Mouse (Mus musculus): ENCODE results near the gene Adamts4. TPM values are rescaled to one million over a fixed set of nuclear protein-coding genes. Genes with fewer than 3 reads are reported as not detected.

Gene Adamts4
- polyA plus RNA-seq, 1 experiment from 2014 or later, result 4.6 TPM

DNA sequence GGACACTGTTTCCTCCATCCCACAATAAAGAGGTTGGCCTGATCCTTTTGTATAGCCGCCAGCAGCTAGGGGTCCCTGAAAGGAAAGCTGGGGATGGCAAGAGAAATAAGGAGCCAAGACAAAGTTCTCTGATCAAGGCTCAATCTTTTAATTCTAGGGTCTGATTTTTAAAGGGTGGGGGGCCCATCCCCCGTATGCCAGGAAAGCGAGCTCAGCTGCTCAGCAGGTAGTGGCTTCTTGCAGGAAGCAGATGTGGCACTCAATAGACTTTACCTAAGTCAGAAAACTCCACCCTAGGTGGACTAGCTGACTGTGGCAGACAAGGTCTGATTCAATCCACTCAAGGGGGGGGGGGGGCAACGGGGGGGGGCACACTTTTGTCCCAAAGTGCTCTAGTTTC, 23.4 kb upstream of the Adamts4 start:
- Histone ChIP-seq H3K4me2 (replicated peaks; ENCODE audit: low read depth, low read length) (no peak overlapping the region), H3K27me3 (ENCODE audit: control insufficient read depth, insufficient read depth, low read length) (no peaks in the 10 kb centered on the region), H3K36me3 (ENCODE audit: control insufficient read depth, insufficient read depth, low read length) (no peaks in the 10 kb centered on the region), H3K4me1 (replicated peaks; ENCODE audit: control insufficient read depth, insufficient read depth, low read length) (no peaks in the 10 kb centered on the region), H3K27ac (ENCODE audit: low read depth, low read length) (no peak overlapping the region), H3K9me3 (ENCODE audit: control insufficient read depth, low read length) (no peaks in the 10 kb centered on the region), H3K4me3 (ENCODE audit: low read depth, low read length) (no peak overlapping the region), H3K9ac (ENCODE audit: low read depth, low read length) (no peak overlapping the region)
- WGBS, result 64% methylated on average over 3 of the region's 4 CpGs
- ATAC-seq (ENCODE audit: low FRiP score) (no peak), DNase-seq (ENCODE audit: low spot score) (no peak)

DNA sequence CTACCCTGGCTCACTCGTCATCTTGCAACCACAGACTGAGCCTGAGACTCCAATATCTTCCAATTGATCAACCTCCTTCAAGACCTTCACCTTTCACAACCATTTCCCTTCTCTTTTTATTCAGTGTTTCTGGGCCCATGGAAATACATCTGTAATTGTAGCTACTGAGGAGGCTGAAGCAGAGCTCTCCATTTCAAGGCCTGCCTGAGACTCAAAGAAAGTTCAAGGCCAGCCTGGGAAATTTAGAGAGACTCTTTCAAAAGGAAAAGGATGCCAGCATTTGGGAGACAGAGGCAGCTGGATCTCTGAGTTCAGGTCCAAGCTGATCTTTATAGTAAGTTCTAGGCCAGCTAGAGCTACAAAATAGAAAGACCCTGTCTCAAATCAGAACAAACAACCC, 22.3 kb upstream of the Adamts4 start:
- H3K4me2 ChIP-seq (replicated peaks; ENCODE audit: low read depth, low read length), result no peak overlapping the region
- H3K9ac ChIP-seq (ENCODE audit: low read depth, low read length), result no peak overlapping the region
- DNase-seq (ENCODE audit: low spot score) (no peak), ATAC-seq (ENCODE audit: low FRiP score) (no peak)
- H3K4me3 ChIP-seq (ENCODE audit: low read depth, low read length), result no peak overlapping the region
- no peaks in the 10 kb centered on the region for H3K36me3 ChIP-seq (ENCODE audit: control insufficient read depth, insufficient read depth, low read length)
- no peaks in the 10 kb centered on the region for H3K9me3 ChIP-seq (ENCODE audit: control insufficient read depth, low read length)
- WGBS, result 85% methylated on average over 1 of the region's 1 CpGs
- no peaks in the 10 kb centered on the region for H3K27me3 ChIP-seq (ENCODE audit: control insufficient read depth, insufficient read depth, low read length)
- no peaks in the 10 kb centered on the region for H3K4me1 ChIP-seq (replicated peaks; ENCODE audit: control insufficient read depth, insufficient read depth, low read length)
- H3K27ac ChIP-seq (ENCODE audit: low read depth, low read length), result no peak overlapping the region

DNA sequence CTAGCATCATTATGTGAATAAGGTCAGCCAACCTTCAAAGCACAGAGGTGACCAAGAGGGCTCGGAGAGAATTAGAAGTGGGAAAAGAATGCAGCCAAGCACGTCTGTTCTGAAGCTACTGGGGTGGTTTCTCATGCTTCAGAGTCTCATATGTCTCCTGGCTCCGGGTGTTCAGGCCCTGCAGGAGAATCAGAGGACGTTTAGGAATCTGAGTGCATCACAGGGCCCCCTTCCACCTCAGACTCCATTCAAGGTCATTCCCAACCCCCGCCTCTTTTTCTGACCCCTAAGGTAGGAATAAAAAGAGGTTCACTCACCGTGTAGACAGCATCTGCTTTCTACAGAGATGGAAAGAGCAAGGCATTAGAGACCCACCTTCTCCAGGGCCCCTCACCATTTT, 20.5 kb upstream of the Adamts4 start:
- no peaks in the 10 kb centered on the region for H3K9me3 ChIP-seq (ENCODE audit: control insufficient read depth, low read length)
- no peaks in the 10 kb centered on the region for H3K27me3 ChIP-seq (ENCODE audit: control insufficient read depth, insufficient read depth, low read length)
- no peaks in the 10 kb centered on the region; the same call in 1 of the 2 replicates for H3K36me3 ChIP-seq (ENCODE audit: control insufficient read depth, insufficient read depth, low read length)
- H3K9ac ChIP-seq (ENCODE audit: low read depth, low read length), result no peak overlapping the region
- H3K4me2 ChIP-seq (replicated peaks; ENCODE audit: low read depth, low read length), result no peak overlapping the region
- no peak for ATAC-seq (ENCODE audit: low FRiP score)
- no peak overlapping the region for H3K4me3 ChIP-seq (ENCODE audit: low read depth, low read length)
- 57% methylated on average over 6 of the region's 6 CpGs for WGBS
- H3K4me1 ChIP-seq (replicated peaks; ENCODE audit: control insufficient read depth, insufficient read depth, low read length), result no peaks in the 10 kb centered on the region
- no peak overlapping the region for H3K27ac ChIP-seq (ENCODE audit: low read depth, low read length)
- DNase-seq (ENCODE audit: low spot score), result no peak

DNA sequence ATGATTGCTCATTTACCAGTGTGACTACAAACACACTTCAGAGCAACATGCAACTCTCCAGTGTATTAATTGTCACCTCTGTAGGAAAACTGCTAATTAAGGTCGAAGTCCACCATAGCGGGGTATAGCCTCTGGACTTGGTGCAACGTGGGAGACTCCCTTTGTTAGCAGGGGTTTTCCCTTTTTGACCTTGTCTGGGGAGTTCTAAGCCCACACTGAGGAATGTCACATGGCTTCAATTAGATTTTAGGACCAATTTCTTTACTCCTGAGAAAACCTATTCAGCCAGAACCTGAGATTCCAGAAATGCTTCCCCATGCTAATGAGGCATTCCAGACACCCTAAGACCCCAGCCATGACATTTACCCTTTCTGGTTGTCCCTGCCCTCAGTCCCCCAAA, 20.0 kb upstream of the Adamts4 start:
- no peak for ATAC-seq (ENCODE audit: low FRiP score)
- H3K4me2 ChIP-seq (replicated peaks; ENCODE audit: low read depth, low read length), result no peak overlapping the region
- no peak overlapping the region for H3K27ac ChIP-seq (ENCODE audit: low read depth, low read length)
- no peaks in the 10 kb centered on the region for H3K27me3 ChIP-seq (ENCODE audit: control insufficient read depth, insufficient read depth, low read length)
- H3K4me3 ChIP-seq (ENCODE audit: low read depth, low read length), result no peak overlapping the region
- no peak overlapping the region for H3K9ac ChIP-seq (ENCODE audit: low read depth, low read length)
- no peaks in the 10 kb centered on the region for H3K9me3 ChIP-seq (ENCODE audit: control insufficient read depth, low read length)
- no peaks in the 10 kb centered on the region; the same call in 1 of the 2 replicates for H3K36me3 ChIP-seq (ENCODE audit: control insufficient read depth, insufficient read depth, low read length)
- DNase-seq (ENCODE audit: low spot score), result no peak
- H3K4me1 ChIP-seq (replicated peaks; ENCODE audit: control insufficient read depth, insufficient read depth, low read length), result no peaks in the 10 kb centered on the region
- 62% methylated on average over 3 of the region's 3 CpGs for WGBS

DNA sequence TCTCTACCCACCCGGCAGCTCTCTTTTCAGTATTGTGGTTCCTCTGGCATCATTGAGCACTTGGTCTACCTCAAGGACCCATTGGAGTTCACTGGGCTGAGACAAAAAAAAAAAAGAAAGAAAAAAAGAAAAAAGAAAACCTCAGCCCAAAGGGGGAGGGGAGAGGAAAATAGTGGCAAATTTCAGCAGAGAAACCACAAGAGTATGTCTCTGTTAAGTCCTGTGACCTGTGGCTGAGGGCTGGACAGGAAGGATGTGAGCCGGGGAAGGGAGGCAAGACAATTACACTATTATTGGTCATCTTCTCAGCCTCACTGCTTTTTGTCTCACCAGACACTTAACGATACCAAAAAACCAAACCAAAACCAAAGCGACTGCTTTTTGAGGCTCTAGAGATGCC, 18.4 kb upstream of the Adamts4 start:
- ATAC-seq (ENCODE audit: low FRiP score) (no peak), DNase-seq (ENCODE audit: low spot score) (no peak)
- H3K4me1 ChIP-seq (replicated peaks; ENCODE audit: control insufficient read depth, insufficient read depth, low read length), result no peaks in the 10 kb centered on the region
- no peak overlapping the region for H3K4me3 ChIP-seq (ENCODE audit: low read depth, low read length)
- no peak overlapping the region for H3K27ac ChIP-seq (ENCODE audit: low read depth, low read length)
- WGBS, result 80% methylated on average over 4 of the region's 4 CpGs
- no peak overlapping the region for H3K4me2 ChIP-seq (replicated peaks; ENCODE audit: low read depth, low read length)
- no peak overlapping the region for H3K9ac ChIP-seq (ENCODE audit: low read depth, low read length)
- no peaks in the 10 kb centered on the region for H3K9me3 ChIP-seq (ENCODE audit: control insufficient read depth, low read length)
- H3K36me3 ChIP-seq (ENCODE audit: control insufficient read depth, insufficient read depth, low read length), result peaks cover 3% of the 10 kb centered on the region
- no peaks in the 10 kb centered on the region for H3K27me3 ChIP-seq (ENCODE audit: control insufficient read depth, insufficient read depth, low read length)

DNA sequence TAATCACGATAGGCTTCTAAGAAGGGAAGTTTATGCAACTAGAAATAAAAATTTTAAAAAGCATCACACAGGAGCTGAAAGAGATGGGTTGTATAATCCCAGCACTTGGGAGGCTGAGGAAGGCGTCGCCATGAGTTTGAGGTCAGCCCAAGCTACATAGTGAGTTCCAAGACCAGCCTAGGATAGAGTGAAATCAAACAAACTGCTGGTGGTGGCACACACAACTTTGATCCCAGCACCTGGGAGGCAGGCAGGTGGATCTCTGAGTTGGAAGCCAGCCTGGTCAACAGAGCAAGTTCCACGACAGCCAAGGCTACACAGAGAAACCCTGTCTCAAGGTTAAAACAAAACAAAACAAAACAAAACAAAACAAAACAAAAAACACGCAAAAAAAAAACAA, 17.9 kb upstream of the Adamts4 start:
- Histone ChIP-seq H3K4me3 (ENCODE audit: low read depth, low read length) (no peak overlapping the region), H3K27me3 (ENCODE audit: control insufficient read depth, insufficient read depth, low read length) (no peaks in the 10 kb centered on the region), H3K27ac (ENCODE audit: low read depth, low read length) (no peak overlapping the region), H3K9ac (ENCODE audit: low read depth, low read length) (no peak overlapping the region), H3K36me3 (ENCODE audit: control insufficient read depth, insufficient read depth, low read length) (peaks cover 6% of the 10 kb centered on the region), H3K9me3 (ENCODE audit: control insufficient read depth, low read length) (no peaks in the 10 kb centered on the region), H3K4me1 (replicated peaks; ENCODE audit: control insufficient read depth, insufficient read depth, low read length) (no peaks in the 10 kb centered on the region), H3K4me2 (replicated peaks; ENCODE audit: low read depth, low read length) (no peak overlapping the region)
- DNase-seq (ENCODE audit: low spot score) (no peak), ATAC-seq (ENCODE audit: low FRiP score) (no peak)
- WGBS, result 94% methylated on average over 5 of the region's 5 CpGs

DNA sequence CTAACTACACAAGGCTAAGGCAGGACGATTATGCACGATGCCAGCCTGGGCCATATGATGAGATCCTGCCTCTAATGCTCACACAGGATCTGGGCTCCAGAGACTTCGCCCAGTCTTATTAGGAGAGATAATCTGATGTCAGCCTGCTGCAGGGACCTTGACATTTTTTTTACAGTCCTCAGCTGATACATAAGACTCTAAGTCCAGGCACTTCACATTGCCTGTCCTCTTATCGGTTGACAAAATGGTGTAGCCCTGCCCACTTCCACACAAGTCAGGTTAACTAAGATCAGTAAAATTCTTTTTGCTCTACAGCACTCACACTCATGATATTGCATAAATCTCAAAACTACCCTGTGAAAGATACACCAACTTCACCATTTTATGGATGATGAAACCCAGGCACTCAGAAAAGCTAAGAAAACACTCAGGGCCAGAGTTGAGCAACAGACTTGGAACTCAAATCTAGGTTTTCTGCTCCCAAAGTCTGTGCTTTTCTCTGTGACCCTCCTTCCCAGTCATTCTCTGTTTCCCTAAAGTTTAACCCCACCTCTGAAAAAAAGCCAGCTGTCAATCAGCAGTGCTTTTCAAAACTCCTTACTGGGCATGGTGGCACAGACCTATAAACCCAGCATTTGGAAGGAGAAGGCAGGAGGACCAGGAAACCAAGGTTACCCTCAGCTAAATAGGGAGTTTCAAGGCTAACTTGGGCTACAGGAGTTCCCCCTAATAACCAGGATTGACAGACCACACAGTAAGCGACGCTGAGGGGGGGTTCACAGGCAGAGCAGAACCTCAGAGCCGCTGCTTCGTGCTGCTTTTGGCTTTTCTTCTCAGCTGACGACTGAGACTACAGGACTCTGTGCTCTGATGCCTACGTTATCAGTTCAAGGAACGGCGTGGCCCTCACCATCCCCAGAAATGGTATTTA, 17.2 kb upstream of the Adamts4 start:
- H3K9ac ChIP-seq (ENCODE audit: low read depth, low read length), result no peak overlapping the region
- ATAC-seq (ENCODE audit: low FRiP score) (no peak), DNase-seq (ENCODE audit: low spot score) (no peak)
- H3K4me3 ChIP-seq (ENCODE audit: low read depth, low read length), result no peak overlapping the region
- WGBS, result 86% methylated on average over 12 of the region's 12 CpGs
- H3K4me2 ChIP-seq (replicated peaks; ENCODE audit: low read depth, low read length), result no peak overlapping the region
- no peaks in the 10 kb centered on the region for H3K4me1 ChIP-seq (replicated peaks; ENCODE audit: control insufficient read depth, insufficient read depth, low read length)
- H3K36me3 ChIP-seq (ENCODE audit: control insufficient read depth, insufficient read depth, low read length), result peaks cover 8% of the 10 kb centered on the region
- H3K27ac ChIP-seq (ENCODE audit: low read depth, low read length), result no peak overlapping the region
- H3K27me3 ChIP-seq (ENCODE audit: control insufficient read depth, insufficient read depth, low read length), result no peaks in the 10 kb centered on the region
- no peaks in the 10 kb centered on the region for H3K9me3 ChIP-seq (ENCODE audit: control insufficient read depth, low read length)

DNA sequence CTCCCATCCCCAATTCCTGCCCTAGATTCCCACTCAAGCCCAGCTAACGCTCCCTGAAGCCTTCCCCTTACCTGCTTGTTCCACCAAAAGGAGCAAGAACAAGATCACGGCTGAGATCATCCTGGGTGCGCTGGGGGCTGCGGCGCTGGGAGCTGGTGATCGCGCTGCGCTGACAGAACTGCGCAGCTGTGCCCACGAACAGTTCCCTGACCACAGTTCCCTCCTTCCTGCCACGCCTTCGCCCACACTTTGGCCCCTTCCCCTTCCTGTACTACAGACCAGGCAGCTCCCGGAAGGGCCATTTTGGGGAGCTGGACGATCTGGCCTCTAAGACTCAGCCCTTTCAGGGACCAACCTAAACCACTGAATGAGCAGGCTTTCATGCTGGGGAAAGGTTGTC, 16.1 kb upstream of the Adamts4 start, which contains the start of gene Fcer1g:
TSS of gene Fcer1g (minus strand) at position 240 of the 400 bp plus-strand sequence.
- no peak within 1 kb of the TSS for H3K4me3 ChIP-seq (ENCODE audit: low read depth, low read length)
- no peak for DNase-seq (ENCODE audit: low spot score)
- H3K27me3 ChIP-seq (ENCODE audit: control insufficient read depth, insufficient read depth, low read length), result no peaks in the 10 kb centered on the region
- no peak within 1 kb of the TSS for H3K27ac ChIP-seq (ENCODE audit: low read depth, low read length)
- no peak within 1 kb of the TSS for H3K4me2 ChIP-seq (replicated peaks; ENCODE audit: low read depth, low read length)
- WGBS, result 84% methylated on average over 14 of the region's 14 CpGs
- H3K9ac ChIP-seq (ENCODE audit: low read depth, low read length), result no peak within 1 kb of the TSS
- ATAC-seq (ENCODE audit: low FRiP score), result no peak
- H3K36me3 ChIP-seq (ENCODE audit: control insufficient read depth, insufficient read depth, low read length), result peaks cover 8% of the 10 kb centered on the region
- H3K9me3 ChIP-seq (ENCODE audit: control insufficient read depth, low read length), result no peaks in the 10 kb centered on the region
- no peaks in the 10 kb centered on the region for H3K4me1 ChIP-seq (replicated peaks; ENCODE audit: control insufficient read depth, insufficient read depth, low read length)

DNA sequence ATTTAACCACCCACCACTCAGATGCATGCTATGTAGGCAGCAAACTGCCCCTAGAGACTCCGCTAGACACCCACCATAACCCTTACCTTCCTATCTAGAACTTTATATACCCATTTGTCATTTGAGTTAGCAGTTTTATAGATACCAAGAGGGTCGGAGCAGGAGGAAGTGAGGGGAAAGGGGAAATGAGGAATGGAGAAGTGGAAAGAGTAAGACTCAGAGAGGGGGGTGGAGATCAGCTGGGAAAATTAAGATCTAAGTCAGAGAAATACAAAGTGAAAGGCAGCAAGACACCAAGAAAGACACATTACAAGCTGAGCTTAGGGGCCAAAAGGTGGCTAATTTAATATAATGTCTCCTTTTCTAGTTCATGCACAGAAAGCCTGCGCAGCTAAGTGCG, 15.7 kb upstream of the Adamts4 start:
- DNase-seq (ENCODE audit: low spot score) (no peak), ATAC-seq (ENCODE audit: low FRiP score) (no peak)
- Histone ChIP-seq H3K4me2 (replicated peaks; ENCODE audit: low read depth, low read length) (no peak overlapping the region), H3K27me3 (ENCODE audit: control insufficient read depth, insufficient read depth, low read length) (no peaks in the 10 kb centered on the region), H3K9me3 (ENCODE audit: control insufficient read depth, low read length) (no peaks in the 10 kb centered on the region), H3K36me3 (ENCODE audit: control insufficient read depth, insufficient read depth, low read length) (peaks cover 8% of the 10 kb centered on the region), H3K4me3 (ENCODE audit: low read depth, low read length) (no peak overlapping the region), H3K9ac (ENCODE audit: low read depth, low read length) (no peak overlapping the region), H3K27ac (ENCODE audit: low read depth, low read length) (no peak overlapping the region), H3K4me1 (replicated peaks; ENCODE audit: control insufficient read depth, insufficient read depth, low read length) (no peaks in the 10 kb centered on the region)
- 96% methylated on average over 4 of the region's 4 CpGs for WGBS

Data from hindbrain, embryonic 11.5 days (tissue).